Mouse (Mus musculus) thymus, postnatal 10 days (tissue): ENCODE data around the gene Zfp687.
A peak's percentile ranks its signal among the peaks of the same experiment; 100 is the strongest.
"Not testable (repeated sequence)": the region's sequence is repeated elsewhere in the genome, so short reads cannot be mapped to it uniquely, and the experiment has no call there.

Experiments used
- DNase-seq, 2 experiments: peaks; one replicate each; pipeline ENCODE4 v3.0.0; 2021; ENCODE audit warnings: low spot score in 2 of 2

The Zfp687 gene

DNA sequence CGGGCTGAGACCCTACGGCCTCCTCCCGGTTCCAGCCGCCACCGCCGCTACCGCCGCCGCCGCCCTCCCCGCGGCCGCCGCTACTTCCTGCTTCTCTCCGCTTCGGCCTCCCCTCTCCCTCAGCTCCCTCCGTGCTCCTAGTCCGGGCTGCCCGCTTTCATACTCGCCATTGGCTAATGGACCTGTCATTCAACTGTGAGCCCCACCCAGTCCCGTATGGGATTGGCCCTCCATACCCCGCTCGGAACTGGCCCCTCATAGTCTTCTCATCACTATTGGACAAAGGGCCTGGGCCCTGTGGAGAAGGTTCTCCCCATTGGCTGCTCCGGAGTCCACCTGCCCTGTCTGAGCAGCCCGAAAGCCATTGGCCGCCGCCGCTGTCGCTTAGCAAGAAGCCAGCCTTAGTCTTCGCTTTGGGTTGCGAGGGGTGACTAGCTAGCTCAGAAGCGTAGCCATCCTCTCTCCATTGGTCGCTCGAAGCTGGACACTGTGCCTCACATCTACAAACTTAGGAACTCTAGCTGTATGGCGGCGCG lies at the start of gene Zfp687:
Gene Zfp687, minus strand, starts transcription at position 112 of the 536 bp plus-strand sequence.
- DNase-seq = peak; percentile 99 to 100

DNA sequence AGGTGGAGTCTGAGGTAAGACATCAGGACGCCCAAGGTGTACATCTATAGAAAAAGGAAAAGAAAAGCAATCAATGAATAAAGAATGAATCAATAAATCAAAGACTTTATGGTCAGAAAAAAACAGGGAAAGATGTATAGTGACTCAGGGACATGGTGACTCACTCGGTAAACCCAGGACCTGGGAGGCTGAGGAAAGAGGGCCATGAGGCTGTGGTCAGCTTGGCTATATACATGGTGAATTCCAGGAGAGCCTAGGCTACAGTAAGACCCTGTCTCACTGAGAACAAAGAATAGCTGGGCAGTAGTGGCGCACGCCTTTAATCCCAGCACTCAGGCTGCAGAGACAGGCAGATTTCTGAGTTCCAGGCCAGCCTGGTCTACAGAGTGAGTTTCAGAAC lies 48.5 kb upstream of the Zfp687 start:
- no peak for DNase-seq

DNA sequence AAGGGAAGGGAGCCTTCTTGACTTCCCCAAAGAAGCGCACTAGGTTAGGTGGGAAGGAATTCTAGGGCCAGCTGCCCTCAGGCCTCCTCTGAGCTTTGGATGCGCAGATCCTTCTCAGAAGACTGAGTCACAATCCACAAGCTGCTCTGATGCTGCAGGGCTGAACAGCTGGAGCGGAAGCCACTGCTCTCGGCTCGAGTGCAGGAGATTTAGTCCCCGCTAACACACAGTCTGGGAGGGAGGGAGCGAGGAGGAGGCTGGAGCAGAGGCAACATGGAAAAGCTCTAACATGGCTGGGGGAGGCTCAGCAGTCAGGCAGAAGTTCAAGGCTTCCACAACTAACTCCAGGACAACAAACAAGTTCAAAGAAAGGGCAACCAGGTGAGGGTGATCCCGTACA lies 42.8 kb upstream of the Zfp687 start:
- DNase-seq = no peak

DNA sequence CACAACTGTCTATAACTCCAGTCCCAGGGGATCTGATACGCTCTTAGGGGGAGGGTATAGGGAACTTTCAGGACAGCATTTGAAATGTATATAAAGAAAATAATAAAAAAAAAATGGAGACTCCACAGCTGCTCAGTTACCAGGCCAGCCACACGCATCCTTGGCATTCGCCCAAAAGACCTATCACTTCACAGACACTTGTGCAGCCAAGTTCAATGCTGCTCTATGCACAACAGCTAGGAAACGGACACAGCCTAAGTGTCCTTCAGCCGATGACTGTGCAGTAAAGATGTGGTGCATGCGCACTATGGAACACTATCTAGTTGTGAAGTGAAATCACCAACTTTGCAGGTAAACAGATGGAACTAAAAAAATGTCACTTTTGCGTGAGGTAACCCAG lies 41.0 kb upstream of the Zfp687 start:
- DNase-seq = no peak

DNA sequence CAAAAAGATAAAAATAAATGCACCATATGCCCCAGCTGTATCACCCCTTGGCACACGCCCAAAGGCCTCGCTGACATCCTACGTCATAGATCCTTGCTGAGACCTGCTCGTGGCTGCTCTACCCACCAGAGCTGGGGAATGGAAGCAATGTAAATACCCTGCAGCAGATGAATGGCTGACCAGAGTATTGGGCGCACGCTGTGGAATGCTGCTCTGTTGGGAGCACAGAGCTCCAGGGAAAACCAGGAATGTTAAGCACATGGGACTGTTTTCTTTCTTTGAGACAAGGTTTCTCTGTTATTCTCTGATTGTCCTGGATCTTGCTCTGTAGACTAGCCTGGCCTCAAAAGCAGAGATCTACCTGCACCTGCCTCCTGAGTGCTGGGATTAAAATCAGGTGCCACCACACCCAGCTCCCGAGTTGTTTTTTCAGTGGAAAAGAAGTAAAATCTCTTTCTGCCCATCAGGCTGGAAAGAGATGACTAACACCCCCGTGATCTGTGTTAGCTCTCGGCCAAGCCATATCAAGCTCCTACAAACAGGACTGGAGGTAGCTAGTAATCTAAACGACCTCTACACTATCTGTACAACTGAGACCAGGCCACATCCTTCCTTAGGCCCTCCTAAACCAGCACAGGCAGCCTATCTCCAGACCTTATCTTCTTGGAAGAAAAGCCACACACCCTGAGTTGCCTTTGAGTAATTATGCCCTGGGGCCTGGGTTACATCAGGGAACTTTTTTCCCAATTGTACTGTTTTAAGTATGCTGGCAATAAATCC lies 39.4 kb upstream of the Zfp687 start:
- no peak for DNase-seq

DNA sequence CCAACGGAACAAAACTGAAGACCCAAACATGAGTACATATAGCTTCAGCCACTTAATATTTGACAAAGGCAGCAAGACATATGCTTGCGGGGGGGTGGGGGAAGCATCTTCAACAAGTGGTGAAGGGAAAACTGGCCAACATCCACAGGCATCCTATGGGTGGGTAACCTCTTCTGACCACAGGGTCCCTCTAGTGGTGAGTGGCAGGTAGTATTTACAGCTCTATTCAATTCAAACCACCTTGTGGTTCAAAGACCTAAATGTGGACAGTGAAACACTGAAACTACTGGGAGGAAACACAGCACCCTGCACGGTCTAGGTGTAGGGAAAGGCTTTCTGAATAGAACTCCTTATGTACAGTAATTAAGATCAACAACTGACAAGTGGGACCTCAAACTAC lies 38.5 kb upstream of the Zfp687 start:
- DNase-seq = peak; percentile 20 to 57

DNA sequence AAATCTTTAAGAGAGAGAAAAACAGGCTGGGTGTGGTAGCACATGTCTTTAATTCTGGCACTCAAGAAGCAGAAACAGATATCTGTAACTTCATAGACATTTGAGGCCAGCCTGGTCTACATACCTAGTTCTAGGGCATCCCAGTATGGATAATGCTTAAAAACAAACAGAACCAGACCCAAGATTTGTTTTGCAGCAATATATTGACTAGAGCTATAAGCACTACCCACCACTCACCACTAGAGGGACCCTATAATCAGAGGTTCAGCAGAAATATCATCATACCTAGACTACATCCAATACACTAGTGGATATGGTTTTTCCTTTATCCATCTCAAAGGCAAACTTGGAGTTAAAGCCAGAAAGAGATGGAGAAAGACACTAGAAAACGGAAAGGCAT lies 37.7 kb upstream of the Zfp687 start:
- DNase-seq = peak; percentile 21 to 58

DNA sequence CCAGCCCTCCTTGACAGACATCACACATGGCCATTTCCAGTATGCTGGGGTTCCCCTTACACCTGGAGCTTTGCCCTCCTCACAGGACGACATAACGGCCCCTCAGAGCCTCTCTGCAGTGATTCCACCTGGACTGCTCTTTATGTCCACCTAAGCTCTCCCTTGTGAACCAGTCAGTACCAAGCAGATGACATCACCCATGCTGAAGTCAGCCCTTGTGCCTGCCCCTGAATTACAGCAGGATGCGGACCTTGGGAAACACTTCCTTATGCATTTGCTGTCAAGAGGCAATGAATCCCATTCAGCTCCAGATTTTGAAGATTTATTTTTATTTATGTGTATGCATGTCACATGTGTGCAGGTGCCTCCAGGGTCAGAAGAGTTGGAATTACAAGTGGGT lies 32.7 kb upstream of the Zfp687 start:
- no peak for DNase-seq

DNA sequence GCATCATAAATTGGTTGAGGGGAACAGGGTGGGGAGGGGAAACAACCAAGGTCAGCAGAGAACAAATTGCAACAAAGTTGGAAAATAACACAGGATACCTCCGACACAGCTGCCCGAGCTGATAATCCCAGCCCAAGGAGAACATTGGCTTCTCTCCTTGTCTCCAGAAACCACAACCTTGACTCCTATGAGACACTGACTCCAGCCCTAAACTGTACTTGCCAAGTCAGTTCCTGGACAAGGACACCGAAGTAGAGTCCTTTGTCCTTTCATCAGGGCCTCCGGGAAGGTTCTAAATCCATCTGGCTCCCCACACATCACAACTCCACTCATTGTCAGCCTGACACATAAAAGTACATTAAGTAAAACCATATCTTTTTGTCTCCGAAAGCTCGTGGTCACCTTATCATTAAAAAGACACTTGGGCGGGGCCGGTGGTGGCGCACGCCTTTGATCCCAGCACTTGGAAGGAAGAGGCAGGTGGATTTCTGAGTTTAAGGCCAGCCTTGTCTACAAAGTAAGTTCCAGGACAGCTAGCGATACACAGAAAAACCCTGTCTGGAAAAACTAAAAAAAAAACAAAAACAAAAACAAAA lies 31.3 kb upstream of the Zfp687 start:
- DNase-seq = no peak

DNA sequence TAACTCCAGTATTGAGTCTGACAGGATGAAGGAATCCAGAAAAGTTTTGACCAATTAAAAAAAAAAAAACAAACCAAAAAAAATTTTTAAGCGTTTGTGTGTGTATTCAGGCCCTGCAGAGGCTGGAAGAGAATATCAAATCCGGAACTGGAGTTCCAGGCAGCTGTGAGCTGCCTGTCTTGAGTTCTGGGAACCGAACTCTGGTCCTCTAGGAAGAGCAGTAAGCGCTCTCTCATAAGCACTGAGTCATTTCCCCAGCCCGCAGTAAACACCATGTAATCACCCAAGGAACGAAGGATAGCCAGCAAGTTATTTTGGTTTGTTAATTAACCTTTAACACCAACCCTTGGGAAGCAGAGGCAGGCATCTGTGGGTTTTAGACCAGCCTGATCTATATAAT lies 28.0 kb upstream of the Zfp687 start:
- DNase-seq = no peak

DNA sequence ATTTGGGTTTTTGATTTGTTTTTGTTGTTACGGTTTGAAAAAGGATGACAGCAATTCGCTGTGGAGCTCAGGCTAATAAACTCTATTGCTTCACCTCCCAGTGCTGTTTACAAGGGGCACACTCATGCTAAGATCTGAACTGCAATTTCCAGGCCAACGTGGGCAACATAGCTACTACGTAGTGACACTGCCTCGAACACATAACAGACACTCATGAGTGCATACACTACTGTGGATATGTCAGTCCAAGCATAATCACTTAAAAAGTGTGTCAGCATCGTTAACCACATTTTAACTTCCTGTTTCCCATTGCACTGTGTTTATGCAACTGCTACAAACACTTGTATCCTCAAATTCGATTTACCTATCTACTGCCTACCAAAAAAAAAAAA lies 27.6 kb upstream of the Zfp687 start:
- DNase-seq = peak in 1 of 2 experiments; percentile 28

DNA sequence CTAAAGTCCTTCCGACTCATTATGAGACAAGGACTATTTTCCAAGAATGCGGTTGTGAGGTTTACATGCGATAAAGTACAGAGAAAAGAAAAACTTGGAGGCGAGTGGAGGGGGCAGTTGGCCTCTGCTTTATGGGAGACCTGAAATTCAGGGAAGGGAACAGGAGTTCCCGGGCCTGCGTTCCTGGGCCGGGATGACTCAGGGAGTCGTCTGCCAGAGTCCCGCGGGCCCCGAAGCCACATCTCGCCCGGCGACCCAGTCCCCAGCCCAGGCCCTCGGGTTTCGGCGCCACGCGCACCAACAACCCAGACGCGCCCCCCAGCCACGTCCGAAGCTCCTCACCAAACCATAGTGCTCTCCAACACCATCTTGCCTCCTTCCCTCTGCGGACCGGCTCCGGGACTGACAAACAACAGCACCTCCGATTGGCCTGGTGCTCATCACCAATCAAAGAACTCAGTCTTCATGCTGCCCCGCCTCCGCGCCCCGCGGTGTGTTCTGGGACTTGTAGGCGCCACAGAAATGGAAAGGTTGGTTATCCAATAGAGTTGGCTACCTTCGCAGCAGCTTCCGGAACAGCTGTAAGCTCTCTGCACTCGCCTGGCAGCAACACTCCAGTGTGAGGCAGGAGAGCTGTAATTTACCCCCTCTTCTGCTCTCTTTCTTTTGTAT lies 27.1 kb upstream of the Zfp687 start, which contains the start of gene Psmd4:
Gene Psmd4, minus strand, starts transcription at position 449 of the 672 bp plus-strand sequence.
- peak; percentile 95 to 97 for DNase-seq

DNA sequence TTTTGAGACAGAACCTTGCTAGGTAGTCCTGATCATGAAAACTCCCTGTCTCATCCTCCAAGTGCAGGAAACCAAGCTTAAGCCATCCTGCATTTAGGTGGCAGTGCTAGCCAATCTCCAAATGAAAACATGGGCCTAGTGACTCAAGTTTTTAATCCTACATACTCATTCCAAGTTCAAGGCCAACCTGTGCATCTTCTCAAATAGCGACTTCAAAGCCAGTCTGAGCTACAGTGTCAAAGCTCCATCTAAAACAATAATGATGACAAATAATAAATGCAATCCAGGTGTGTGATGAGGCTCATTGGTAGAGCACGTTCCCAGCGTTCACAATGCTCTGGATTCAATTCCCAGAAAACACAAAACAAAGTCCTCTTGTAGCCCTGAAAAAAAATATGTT lies 26.4 kb upstream of the Zfp687 start:
- DNase-seq = no peak

DNA sequence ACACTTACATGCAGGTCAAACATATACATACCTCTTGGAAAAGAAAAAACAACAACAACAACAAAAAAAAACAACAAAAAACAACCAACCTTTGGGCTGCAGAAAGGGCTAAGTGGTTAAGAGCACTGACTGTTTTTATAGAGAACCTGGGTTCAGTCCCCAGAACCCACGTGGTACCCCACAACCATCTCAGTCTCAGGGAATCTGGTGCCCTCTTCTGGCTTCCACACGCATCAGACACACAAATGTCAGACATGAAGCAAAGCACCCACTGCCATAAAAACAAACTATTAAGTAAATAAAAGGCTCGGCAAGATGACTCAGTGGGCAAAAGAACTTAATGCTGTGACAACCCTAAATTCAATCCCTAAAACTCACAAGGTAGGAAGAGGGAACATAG lies 14.7 kb upstream of the Zfp687 start:
- DNase-seq = no peak

DNA sequence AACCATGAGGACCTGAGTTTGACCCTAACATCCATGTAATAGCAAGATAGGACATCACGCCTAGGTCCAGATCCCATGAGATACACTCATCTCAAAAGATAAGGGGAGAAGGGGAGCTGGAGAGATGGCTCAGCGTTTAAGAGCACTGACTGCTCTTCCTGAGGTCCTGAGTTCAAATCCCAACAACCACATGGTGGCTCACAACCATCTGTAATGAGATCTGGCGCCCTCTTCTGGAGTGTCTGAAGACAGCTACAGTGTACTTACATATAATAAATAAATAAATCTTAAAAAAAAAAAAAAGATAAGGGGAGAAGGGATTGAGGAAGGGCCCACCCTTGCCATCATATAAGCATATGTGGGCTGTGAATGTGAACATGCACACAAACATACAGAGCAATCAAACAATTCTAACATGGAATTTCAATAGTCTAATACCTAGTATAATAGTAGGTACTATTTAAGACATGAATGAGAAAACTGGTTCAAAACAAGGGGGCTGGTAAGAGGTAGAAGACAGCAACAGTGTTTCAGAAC lies 14.1 kb upstream of the Zfp687 start:
- not testable (repeated sequence) for DNase-seq

DNA sequence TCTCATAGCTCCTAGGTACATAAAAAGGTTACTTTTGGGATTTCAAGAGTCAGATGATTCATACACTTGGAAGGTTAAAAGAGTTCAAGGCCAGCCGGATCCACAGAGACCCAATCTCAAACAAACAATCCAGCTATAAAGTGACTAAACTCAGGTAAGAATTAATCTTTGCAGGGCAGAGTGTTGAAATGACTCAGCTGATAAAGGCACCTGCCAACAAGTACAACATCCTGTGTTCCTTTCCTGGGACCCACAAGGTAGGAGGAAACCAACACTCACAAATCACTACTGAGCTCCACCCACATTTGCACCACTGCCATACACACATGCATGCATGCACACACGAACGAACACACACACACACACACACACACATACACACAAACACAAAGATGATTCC lies 13.4 kb upstream of the Zfp687 start:
- no peak for DNase-seq

DNA sequence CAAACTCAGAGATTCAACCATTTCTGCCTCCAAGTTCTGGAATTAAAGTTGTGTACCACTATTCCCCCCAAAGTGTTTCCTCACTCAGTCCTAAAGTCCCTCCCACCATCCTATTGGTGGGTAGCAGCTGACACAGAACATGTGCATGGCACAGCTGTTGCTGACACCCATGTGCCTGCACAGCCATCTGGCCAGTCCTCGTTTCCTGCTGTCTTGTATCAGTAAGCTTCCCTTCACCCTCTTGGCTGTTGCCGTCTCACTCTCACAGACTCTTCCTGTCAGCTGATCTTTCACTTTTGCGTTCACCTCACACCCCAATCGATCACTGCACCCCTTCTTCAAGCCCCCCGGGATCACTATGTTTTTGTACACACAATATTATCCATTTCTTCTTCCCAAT lies 12.5 kb upstream of the Zfp687 start:
- DNase-seq = peak; percentile 67 to 73

DNA sequence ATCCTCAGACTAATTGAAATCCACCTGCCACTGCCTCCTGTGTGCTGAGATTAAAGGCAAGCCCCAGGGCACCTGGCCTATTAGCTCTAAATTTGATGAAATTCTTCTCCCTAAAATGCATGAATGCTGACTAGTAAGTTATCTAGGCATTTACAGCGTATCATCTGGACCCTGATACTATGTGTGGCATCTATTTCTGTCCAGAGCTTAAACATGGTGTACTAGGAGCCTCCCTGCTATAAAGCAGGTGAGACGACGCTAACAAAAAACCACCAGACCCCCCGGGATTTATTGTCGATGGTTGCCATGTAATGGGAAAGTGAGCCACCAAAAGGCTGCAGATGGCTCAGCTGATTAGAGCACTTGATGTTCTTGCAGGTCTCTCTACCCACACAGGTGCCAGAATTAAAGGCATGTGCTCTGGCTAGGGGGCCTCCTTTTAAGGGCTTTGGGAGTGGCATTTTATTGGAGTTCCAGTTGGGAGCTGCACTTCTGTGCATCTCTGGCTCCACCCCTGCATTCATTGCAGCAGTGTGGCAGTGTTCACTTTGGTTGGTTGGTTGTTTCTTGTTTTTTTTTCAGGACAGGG lies 11.9 kb upstream of the Zfp687 start:
- no peak for DNase-seq

DNA sequence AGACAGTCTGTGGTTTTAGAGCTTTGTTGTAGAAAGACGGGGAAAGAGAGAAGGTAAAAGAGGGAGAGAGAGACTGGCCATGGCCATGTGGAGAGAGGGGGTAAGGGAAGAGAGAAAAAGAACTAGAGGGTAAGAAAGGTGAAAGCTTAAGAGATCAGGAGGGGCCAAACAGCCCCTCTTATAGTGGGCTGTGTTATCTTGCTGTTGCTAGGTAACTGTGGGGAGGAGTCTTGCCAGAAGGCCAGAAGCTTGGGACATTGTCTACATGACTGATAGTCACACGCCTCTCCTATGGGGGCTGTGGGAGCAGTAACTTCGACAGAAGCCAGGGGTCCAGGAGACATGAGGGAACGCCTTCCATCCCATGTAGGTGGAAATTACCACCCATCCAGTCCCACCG lies 10.0 kb upstream of the Zfp687 start:
- no peak for DNase-seq

DNA sequence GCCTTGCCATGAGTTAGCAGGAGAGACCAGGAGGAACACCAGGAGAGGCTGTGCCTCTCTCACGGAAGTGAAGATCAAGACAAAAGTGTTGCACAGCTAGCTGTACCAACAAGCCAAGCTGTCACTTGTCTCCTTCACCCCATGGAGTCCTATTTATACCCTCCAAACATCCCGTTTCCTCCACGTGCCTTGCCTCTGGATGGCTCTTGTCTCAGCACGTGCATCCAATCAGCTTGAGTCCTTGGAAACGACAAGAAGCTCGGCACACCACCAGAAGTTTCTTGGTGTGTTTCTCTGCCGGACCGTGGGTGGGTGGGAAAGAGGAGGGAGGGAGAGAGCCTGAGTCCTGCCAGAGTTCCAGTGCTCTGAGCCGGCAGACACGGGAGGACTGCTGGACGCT lies 9.3 kb upstream of the Zfp687 start:
- no peak for DNase-seq

DNA sequence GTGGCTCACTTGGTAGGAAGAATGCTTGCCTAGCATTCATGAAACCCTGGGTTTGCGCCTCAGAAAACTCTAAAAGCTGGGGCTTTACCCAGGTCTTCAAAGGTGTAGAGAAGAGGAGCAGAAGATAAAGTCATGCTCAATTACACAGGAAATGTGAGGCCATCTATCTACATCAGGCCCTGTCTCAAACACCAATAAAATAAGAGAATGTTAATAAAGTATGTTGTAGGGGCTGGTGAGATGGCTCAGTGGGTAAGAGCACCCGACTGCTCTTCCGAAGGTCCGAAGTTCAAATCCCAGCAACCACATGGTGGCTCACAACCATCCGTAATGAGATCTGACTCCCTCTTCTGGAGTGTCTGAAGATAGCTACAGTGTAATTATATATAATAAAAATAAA lies 5.7 kb upstream of the Zfp687 start:
- DNase-seq = not testable (repeated sequence)

DNA sequence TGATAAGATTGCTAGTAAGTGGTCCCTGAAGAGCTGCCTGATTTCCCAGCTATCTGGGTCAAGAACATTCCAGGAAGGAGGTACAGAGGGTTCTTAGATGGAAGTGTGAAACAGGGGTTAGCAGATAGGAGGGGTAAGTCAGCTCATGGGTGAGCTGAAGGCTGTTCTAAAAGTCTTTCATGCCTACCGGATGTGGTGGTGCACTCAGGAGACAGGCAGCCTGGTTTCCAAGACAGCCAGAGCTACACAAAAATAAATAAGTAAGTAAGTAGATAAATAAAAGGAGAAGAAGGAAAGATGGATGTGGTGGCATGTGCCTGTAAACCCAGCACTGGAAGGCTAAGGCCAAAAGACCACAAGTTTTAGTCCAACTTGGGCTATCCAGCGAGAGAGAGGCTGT lies 3.5 kb upstream of the Zfp687 start:
- DNase-seq = no peak
